Mouse (Mus musculus): Measurements from ENCODE around the gene Scd2.
"Not testable (repeated sequence)": the region's sequence is repeated elsewhere in the genome, so short reads cannot be mapped to it uniquely, and the experiment has no call there.

The Scd2 gene

GRCm38 (mm10) chr19:44312007-44312360 lies 18.5 kb downstream of the Scd2 start:
- no peak for DNase-seq (ENCODE audit: low read depth)

GRCm38 (mm10) chr19:44313066-44313465 lies 19.6 kb downstream of the Scd2 start:
- DNase-seq (ENCODE audit: low read depth): no peak

- peak; percentile 75 for DNase-seq (ENCODE audit: low read depth)
Observed at GRCm38 (mm10) chr19:44314327-44314759, 20.9 kb downstream of the Scd2 start.

- peak; percentile 72 for DNase-seq (ENCODE audit: low read depth)
Observed at GRCm38 (mm10) chr19:44314871-44315414, 21.5 kb downstream of the Scd2 start.

GRCm38 (mm10) chr19:44316752-44317315 lies 23.4 kb downstream of the Scd2 start:
- DNase-seq (ENCODE audit: low read depth): no peak

GRCm38 (mm10) chr19:44317391-44317790 lies 23.9 kb downstream of the Scd2 start:
- DNase-seq (ENCODE audit: low read depth): peak; percentile 44

GRCm38 (mm10) chr19:44318545-44318944 lies 25.1 kb downstream of the Scd2 start:
- peak; percentile 35 for DNase-seq (ENCODE audit: low read depth)

- DNase-seq (ENCODE audit: low read depth): no peak
Observed at GRCm38 (mm10) chr19:44320316-44320715, 26.8 kb downstream of the Scd2 start.

GRCm38 (mm10) chr19:44321201-44321600 lies 27.7 kb downstream of the Scd2 start:
- no peak for DNase-seq (ENCODE audit: low read depth)

GRCm38 (mm10) chr19:44321631-44322030 lies 28.2 kb downstream of the Scd2 start:
- DNase-seq (ENCODE audit: low read depth): no peak

GRCm38 (mm10) chr19:44329566-44329965 lies 36.1 kb downstream of the Scd2 start:
- DNase-seq (ENCODE audit: low read depth): no peak

GRCm38 (mm10) chr19:44331128-44331527 lies 37.7 kb downstream of the Scd2 start:
- DNase-seq (ENCODE audit: low read depth): not testable (repeated sequence)

GRCm38 (mm10) chr19:44331911-44332310 lies 38.4 kb downstream of the Scd2 start:
- no peak for DNase-seq (ENCODE audit: low read depth)

GRCm38 (mm10) chr19:44332326-44332725 lies 38.9 kb downstream of the Scd2 start:
- no peak for DNase-seq (ENCODE audit: low read depth)

- DNase-seq (ENCODE audit: low read depth): no peak
Observed at GRCm38 (mm10) chr19:44332833-44333623, 39.6 kb downstream of the Scd2 start, which contains the start of gene Scd4. Gene Scd4, plus strand, starts transcription at chr19:44333092.

- no peak for DNase-seq (ENCODE audit: low read depth)
Observed at GRCm38 (mm10) chr19:44333991-44334390, 40.5 kb downstream of the Scd2 start.

- DNase-seq (ENCODE audit: low read depth): no peak
Observed at GRCm38 (mm10) chr19:44335876-44336662, 42.6 kb downstream of the Scd2 start.

- DNase-seq (ENCODE audit: low read depth): no peak
Observed at GRCm38 (mm10) chr19:44349689-44350088, 56.2 kb downstream of the Scd2 start.

- DNase-seq (ENCODE audit: low read depth): no peak
Observed at GRCm38 (mm10) chr19:44351756-44352155, 58.3 kb downstream of the Scd2 start.
